Comparison of ENCODE assay signal across 8 mouse cellular contexts in genomic region chr7:25686680-25687531, GRCm38 (mm10). TPM values are rescaled to one million over a fixed set of nuclear protein-coding genes. Genes with fewer than 3 reads are reported as not detected.
DNase-seq lines count a peak whose midpoint lies in the region; ATAC-seq and TF ChIP-seq lines count a peak whose summit lies in the region.

Tgfb1 (plus strand) TSS chr7:25687002.

- peaks cover 49% of the 10 kb centered on the region for H3K4me1 ChIP-seq in embryonic facial prominence, embryonic 10.5 days
- H3K4me1 ChIP-seq in kidney, adult 2 months (ENCODE audit: control insufficient read depth, insufficient read depth, low read length) = peaks cover 7% of the 10 kb centered on the region; the same call in 1 of the 2 replicates
- H3K4me1 ChIP-seq in lung, embryonic 16.5 days (replicated peaks; ENCODE audit: control insufficient read depth, insufficient read depth, low read length) = peaks cover 26% of the 10 kb centered on the region

- 1% methylated on average over 69 of the region's 69 CpGs for whole genome bisulfite sequencing in embryonic facial prominence, embryonic 10.5 days
- under 1% methylated on average over 51 of the region's 69 CpGs for WGBS in kidney, adult 2 months
- 1% methylated on average over 47 of the region's 69 CpGs for WGBS in lung, embryonic 16.5 days

- peak within 1 kb of the TSS; percentile 90 for H3K9ac ChIP-seq in lung, embryonic 16.5 days (ENCODE audit: low read length)

- H3K27me3 ChIP-seq in embryonic facial prominence, embryonic 10.5 days (replicated peaks; ENCODE audit: low read depth, poor library complexity, severe bottlenecking) = peaks cover 78% of the 10 kb centered on the region
- H3K27me3 ChIP-seq in kidney, adult 2 months (replicated peaks; ENCODE audit: control insufficient read depth, insufficient read depth, low read length) = no peaks in the 10 kb centered on the region
- H3K27me3 ChIP-seq in lung, embryonic 16.5 days (ENCODE audit: control insufficient read depth, insufficient read depth, low read depth, low read length) = peaks cover 5% of the 10 kb centered on the region

- peak within 1 kb of the TSS; percentile 82 for H3K27ac ChIP-seq in embryonic facial prominence, embryonic 10.5 days (replicated peaks)
- H3K27ac ChIP-seq in kidney, adult 2 months (ENCODE audit: insufficient read depth, low read depth, low read length) = peak within 1 kb of the TSS; percentile 51
- H3K27ac ChIP-seq in lung, embryonic 16.5 days (ENCODE audit: low read length) = peak within 1 kb of the TSS; percentile 91

- peak within 1 kb of the TSS; percentile 95 for H3K4me2 ChIP-seq in lung, embryonic 16.5 days (ENCODE audit: low read depth, low read length)

- peaks cover 10% of the 10 kb centered on the region; the same call in 1 of the 2 replicates for H3K36me3 ChIP-seq in embryonic facial prominence, embryonic 10.5 days (replicated peaks)
- H3K36me3 ChIP-seq in kidney, adult 2 months (ENCODE audit: control insufficient read depth, insufficient read depth, low read length) = no peaks in the 10 kb centered on the region
- H3K36me3 ChIP-seq in lung, embryonic 16.5 days (ENCODE audit: control insufficient read depth, insufficient read depth, low read length) = no peaks in the 10 kb centered on the region

- peak; percentile 50 for TF ChIP-seq CTCF in kidney, adult 2 months (conservative IDR thresholded peaks at IDR 0.05; ENCODE audit: insufficient read depth, insufficient read length, low read depth, low read length)

- DNase-seq in layer of hippocampus, postnatal 10 days (ENCODE audit: low spot score in 2 of 2) = peak; percentile 57 to 58
- no peak for DNase-seq in layer of hippocampus, adult 18-20 months (ENCODE audit: low spot score in 2 of 2)
- DNase-seq in embryonic facial prominence, embryonic 10.5 days (ENCODE audit: low spot score) = peak; percentile 78
- peak; percentile 69 for DNase-seq in heart, adult 8-10 months (ENCODE audit: low spot score)
- DNase-seq in kidney, adult 2 months = peak; percentile 83
- peak; percentile 95 for DNase-seq in thymus, postnatal 4 days

- TF ChIP-seq POLR2A in kidney, adult 2 months (IDR thresholded peaks at IDR 0.05; ENCODE audit: low read depth, low read length) = no peak

- no peaks in the 10 kb centered on the region for H3K9me3 ChIP-seq in embryonic facial prominence, embryonic 10.5 days
- no peaks in the 10 kb centered on the region for H3K9me3 ChIP-seq in lung, embryonic 16.5 days (ENCODE audit: control insufficient read depth, low read length)

- ATAC-seq in lung, embryonic 16.5 days (ENCODE audit: low read depth) = peak; percentile 61
- ATAC-seq in neutrophil, adult 5-6 weeks (ENCODE audit: extremely low read depth, insufficient number of reproducible peaks, low FRiP score, poor library complexity, severe bottlenecking) = peak; percentile 31

- H3K4me3 ChIP-seq in embryonic facial prominence, embryonic 10.5 days = peak within 1 kb of the TSS; percentile 67
- H3K4me3 ChIP-seq in kidney, adult 2 months (ENCODE audit: insufficient read depth, low read depth, low read length) = peak within 1 kb of the TSS; percentile 84
- peak within 1 kb of the TSS; percentile 81 for H3K4me3 ChIP-seq in lung, embryonic 16.5 days (ENCODE audit: low read length)

RNA-seq across cellular contexts. Expression of gene Tgfb1, which starts in this region (rescaled TPM):
- total RNA-seq in layer of hippocampus, postnatal 10 days (2021) = 10 to 100 TPM; 11.0 to 12.9 TPM
- total RNA-seq in layer of hippocampus, adult 18-20 months (2021) = 1 to 10 TPM; 6.5 to 7.7 TPM
- 1.2 and 1.5 TPM in 2 replicates for polyA plus RNA-seq in embryonic facial prominence, embryonic 10.5 days (2016; fragmentation: Nextera tagmentation; extraction: Ambion mirVana)
- 10 to 100 TPM; 17.5 to 24.9 (median 23.9) TPM for total RNA-seq in heart, adult 8-10 months (2022)
- 18.9 and 24.5 TPM in 2 replicates for polyA plus RNA-seq in kidney, adult 2 months (2012; rRNA removed)
- 3.1 and 3.4 TPM in 2 replicates for polyA plus RNA-seq in lung, embryonic 16.5 days (2015; fragmentation: Nextera tagmentation; extraction: Ambion mirVana)
- total RNA-seq in neutrophil, adult 5-6 weeks (2017) = 66.7 and 71.3 TPM in 2 replicates

Comparison
In these comparisons a context has a peak if more than half of its experiments do, and no peak if none do; other contexts are left out.
1. DNase-seq: peak in layer of hippocampus, postnatal 10 days (2 of 2), embryonic facial prominence, embryonic 10.5 days (single experiment), heart, adult 8-10 months (single experiment), kidney, adult 2 months (single experiment) and thymus, postnatal 4 days (single experiment); none in layer of hippocampus, adult 18-20 months (0 of 2).
2. Peak in every context shown above with its lines, with median percentiles within 50 percentile points of each other: H3K27ac ChIP-seq and H3K4me3 ChIP-seq.